Mouse (Mus musculus) frontal cortex, postnatal 25 days (tissue): ENCODE results near the gene Dclre1c.
"Not testable (repeated sequence)": the region's sequence is repeated elsewhere in the genome, so short reads cannot be mapped to it uniquely, and the experiment has no call there.

Experiments used
- DNase-seq, 2 experiments: peaks; one replicate each; pipeline ENCODE4 v3.0.0; 2022; ENCODE audit warnings: low spot score in 2 of 2

Gene Dclre1c

GRCm38 (mm10) chr2:3423841-3424578, at the start of gene Dclre1c:
Gene Dclre1c (plus strand): TSS chr2:3424131.
- peak; percentile 75 to 82 for DNase-seq

- DNase-seq = no peak
Measured at GRCm38 (mm10) chr2:3387105-3387860, 36.6 kb upstream of the Dclre1c start.

DNA sequence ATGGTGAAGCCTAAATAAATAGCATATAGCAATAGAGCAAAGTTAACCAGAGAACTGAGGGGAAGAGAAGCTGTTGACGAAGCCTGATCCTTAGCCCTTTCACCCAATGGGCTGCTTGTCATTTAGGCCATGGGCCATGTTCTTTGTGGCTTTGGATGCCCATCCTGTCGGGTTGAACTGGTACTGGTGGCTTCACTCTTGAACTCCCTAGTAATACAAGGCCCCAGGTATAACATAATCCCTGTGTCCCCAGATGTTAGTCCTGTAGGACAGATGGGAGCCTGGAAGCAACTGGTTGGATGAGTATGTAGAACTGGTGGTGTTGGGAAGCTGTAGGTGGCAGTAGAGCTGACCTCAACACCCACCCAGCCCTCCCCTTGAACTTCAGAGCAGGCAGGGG, 32.0 kb upstream of the Dclre1c start:
- no peak for DNase-seq

GRCm38 (mm10) chr2:3397110-3397509, 26.8 kb upstream of the Dclre1c start, which contains the start of gene Olah:
Gene Olah (minus strand): TSS chr2:3397210.
- DNase-seq = not testable (repeated sequence)

DNA sequence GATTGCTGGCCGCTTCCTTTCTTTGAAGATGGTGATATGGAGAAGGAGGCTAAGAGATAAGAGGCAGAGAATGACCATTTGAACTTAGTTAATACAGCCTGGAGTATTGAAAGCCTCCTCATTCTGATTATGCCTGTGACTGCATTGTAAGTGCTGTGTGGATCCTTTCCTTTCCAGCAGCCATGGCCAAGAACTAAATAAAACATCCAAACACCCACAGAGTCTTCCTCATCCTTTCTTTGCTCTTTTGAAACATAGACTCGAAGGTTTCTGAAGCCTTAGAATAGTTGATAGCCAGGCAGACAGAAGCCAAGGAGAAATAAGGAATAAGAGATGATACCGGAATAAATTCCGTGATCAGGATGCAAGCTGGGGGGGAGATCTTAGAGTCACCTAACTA, 17.9 kb upstream of the Dclre1c start:
- no peak for DNase-seq

DNA sequence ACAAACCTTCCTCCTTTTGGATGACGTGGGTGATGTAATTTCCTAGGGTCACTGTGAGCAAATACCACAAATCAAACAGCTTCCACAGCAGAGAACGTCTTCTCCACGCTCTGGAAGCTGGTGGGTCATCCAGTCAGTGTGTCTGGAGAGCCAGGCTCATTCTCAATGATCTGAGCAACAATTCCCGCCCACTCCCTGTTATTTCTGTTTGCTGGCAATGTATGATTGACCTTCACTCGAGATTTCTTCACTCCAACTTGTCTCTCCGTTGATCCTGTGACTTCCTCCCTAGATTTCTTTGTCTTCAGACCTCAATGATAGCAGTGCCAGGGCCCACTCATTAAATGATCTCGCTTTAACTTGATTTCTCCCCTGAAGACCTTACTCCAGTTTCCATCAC, 16.2 kb upstream of the Dclre1c start:
- no peak for DNase-seq

GRCm38 (mm10) chr2:3414241-3414640, 9.7 kb upstream of the Dclre1c start:
- DNase-seq = peak; percentile 54 to 60

GRCm38 (mm10) chr2:3415676-3416075, 8.3 kb upstream of the Dclre1c start:
- no peak for DNase-seq

- DNase-seq = peak; percentile 89 to 92
Measured at GRCm38 (mm10) chr2:3418883-3419431, 5.0 kb upstream of the Dclre1c start.

DNA sequence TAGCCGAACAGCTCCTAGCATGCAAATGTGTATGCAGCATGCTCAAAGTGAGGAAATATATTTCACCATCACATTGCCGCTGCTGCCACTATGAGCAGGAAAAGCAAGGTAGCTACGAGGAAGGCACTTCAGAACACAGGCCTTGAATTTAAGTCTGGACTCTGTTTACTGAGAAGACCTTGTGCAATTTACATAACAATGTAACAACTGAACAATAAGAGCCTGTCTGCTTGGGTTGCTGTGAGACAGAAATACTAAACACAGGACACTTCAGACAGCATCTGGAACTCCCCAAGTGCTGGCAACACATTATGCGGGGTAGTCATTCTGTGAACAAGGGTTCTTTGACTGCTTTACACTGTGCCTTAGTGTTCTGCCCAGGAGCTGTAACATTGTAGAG, 3.8 kb upstream of the Dclre1c start:
- no peak for DNase-seq

- no peak for DNase-seq
Measured at GRCm38 (mm10) chr2:3422548-3422947, 1.4 kb upstream of the Dclre1c start, which contains the start of gene Meig1. Gene Meig1 (minus strand): TSS chr2:3422648.

DNA sequence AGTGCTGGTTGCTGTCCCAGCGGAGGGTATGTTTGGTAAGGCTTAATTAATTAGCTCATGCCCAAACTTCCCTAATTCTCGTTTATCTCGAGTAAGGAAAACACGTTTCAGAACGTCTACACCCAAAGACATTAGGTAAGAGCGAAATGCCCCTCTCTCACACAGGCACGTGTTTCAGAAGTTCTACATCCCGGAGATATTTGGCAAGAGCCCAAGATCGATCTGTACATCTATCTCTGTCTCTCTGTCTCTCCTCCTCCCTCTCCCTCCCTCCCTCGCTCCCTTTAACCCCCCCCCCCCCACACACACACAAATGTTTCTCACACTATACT, 614 bp downstream of the Dclre1c start:
- no peak for DNase-seq

DNA sequence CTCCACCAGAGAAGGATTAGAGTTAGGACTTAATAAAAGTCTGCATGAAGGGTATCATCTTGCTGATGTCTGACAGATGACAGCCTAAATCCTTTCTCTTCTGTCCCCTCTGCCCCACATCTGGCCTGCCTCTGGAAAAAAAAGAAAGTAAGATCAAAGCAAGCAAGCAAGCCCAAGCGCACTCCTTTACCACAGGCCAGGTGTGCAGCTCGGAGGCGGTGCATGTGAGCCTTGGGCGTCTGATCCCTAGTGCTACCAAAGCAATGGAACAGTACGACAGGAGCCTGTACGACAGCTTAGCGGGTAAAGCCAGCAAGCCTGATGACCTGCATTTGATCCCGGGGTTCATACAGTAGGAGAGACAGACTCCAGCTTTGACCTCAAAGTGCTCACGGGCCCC, 7.0 kb downstream of the Dclre1c start:
- no peak for DNase-seq

DNA sequence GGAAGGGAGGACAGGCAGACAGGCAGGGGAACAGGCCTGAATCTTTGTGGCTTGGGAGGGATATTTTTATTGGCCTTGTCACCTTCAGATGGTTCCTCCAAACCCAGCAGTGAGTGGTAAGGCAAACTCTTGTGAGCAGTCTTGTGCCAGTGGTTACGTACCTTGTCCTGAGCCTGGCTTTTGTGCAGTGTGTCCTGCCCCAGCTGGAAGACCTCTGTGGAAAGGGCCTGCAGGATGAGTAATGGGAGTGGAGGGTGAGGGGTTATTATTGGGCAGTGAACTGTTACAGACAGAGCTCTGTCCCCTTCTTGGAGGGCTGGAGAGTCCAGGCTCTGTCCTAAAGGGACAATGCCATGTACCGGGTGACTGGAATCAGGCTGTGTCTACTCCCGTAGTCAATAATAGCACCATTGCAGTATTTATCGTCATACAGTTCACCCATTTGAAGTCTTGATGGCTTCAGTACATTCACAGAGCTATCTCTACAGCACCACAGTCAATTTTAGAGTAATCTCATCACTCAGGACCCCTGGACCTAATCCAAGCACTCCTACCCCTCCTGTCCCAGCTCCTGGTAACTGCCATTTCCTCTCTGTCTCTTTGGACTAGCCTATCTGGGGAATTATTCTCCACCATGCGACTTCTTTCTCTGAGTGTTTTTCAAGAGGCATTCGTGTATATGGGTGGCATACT, 11.6 kb downstream of the Dclre1c start:
- no peak for DNase-seq

DNA sequence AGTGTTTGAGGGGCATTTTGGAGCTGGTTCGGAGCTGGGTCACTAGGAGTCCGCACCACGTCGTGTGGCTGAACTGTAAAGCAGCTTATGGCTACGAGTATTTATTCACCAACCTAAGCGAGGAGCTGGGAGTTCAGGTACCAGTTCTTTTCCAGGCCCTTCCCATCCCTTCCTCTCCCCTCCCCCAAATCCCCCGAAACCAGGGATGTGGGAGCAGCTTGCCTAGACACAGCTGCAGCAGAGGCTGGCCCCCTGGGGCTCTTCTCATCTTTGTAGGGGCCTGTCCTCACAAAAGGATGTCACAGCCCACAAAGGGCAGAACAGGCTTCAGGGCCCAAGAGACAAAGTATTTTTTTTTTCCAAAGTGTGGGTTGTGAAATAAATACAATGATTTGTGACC, 14.0 kb downstream of the Dclre1c start:
- no peak for DNase-seq

- DNase-seq = no peak
Measured at GRCm38 (mm10) chr2:3444206-3444605, 20.3 kb downstream of the Dclre1c start.

DNA sequence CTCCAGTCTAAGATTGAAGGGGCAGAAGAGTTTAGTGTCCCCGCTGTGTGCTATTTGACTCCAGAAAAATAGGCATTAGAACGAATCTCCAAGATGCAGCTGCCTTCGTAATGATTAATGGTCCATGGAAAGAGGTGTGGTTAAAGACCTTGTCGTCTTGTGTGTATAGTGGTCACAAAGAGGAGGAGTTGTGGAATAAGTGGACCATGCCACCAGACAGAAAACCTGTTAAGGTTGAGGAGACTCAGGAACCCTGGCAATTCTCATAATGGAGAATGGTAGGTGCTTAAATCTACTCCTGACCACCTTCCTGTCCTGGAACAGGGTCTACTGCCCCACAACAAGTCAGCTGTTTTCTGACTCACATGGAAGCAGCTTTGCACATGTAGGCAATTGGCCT, 22.1 kb downstream of the Dclre1c start:
- no peak for DNase-seq

DNA sequence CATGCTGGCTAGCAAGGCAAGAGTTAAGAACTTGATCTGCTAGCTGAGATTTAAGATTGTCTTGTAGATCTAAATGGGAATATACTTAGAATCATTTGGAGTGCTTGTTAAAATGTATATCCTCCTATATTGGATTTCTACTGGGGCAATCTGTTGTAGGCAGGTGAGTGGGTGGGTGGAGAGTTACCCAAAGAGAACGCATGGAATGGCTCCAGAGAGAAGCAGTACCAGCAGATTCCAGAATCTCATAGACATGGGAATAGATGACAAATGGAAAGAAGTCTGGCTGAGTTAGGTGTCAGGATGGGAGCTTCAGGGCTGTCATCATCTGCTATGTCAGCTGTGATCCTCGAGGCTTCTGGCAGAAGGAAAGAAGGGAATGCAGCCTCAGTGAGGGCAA, 25.5 kb downstream of the Dclre1c start:
- DNase-seq = no peak

DNA sequence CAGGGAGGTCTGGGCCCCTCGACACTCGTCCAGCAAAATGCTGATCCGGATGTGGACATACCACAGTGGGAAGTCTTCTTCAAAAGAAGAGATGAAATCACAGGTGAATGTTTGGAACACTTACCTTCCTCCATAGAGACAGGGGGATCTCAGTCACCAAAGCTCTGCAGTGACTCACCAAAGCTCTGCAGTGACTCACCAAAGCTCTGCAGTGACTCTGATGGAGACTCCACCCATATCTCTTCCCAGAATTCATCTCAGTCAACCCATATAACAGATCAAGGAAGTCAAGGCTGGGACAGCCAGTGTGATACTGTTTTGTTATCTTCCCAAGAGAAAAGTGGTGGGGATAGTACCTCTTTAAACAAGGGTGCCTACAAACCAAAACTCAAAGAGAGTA, 29.2 kb downstream of the Dclre1c start:
- no peak for DNase-seq

GRCm38 (mm10) chr2:3456590-3456989, 32.7 kb downstream of the Dclre1c start:
- DNase-seq = no peak

- no peak for DNase-seq
Measured at GRCm38 (mm10) chr2:3473891-3474290, 50.0 kb downstream of the Dclre1c start.

GRCm38 (mm10) chr2:3474361-3474805, 50.5 kb downstream of the Dclre1c start:
- peak; percentile 40 to 44 for DNase-seq
